In genomic region chr3:146107921-146108571, GRCm38 (mm10) we compare ENCODE assay signal across 8 mouse cellular contexts. TPM values are rescaled to one million over a fixed set of nuclear protein-coding genes. Genes with fewer than 3 reads are reported as not detected.
DNase-seq lines count a peak whose midpoint lies in the region; ATAC-seq and TF ChIP-seq lines count a peak whose summit lies in the region.

Gene Wdr63, minus strand, starts transcription at chr3:146108130.

- H3K27ac ChIP-seq in CH12.LX (ENCODE audit: insufficient read depth, low read depth), result no peak within 1 kb of the TSS
- no peak within 1 kb of the TSS for H3K27ac ChIP-seq in embryonic facial prominence, embryonic 15.5 days (replicated peaks)
- H3K27ac ChIP-seq in liver, embryonic 14.5 days, result no peak within 1 kb of the TSS

- H3K79me2 ChIP-seq in CH12.LX (replicated peaks; ENCODE audit: control insufficient read depth, extremely low read depth, insufficient read depth, poor library complexity, severe bottlenecking), result no peaks in the 10 kb centered on the region

- 11% methylated on average over 18 of the region's 18 CpGs for WGBS in embryonic facial prominence, embryonic 15.5 days
- 17% methylated on average over 18 of the region's 18 CpGs for WGBS in large intestine, adult 2 months
- 13% methylated on average over 18 of the region's 18 CpGs for WGBS in liver, embryonic 14.5 days (ENCODE audit: insufficient replicate concordance)

- H3K36me3 ChIP-seq in CH12.LX (replicated peaks in 1 of 2; ENCODE audit: control insufficient read depth in 1 of 2, insufficient read depth in 1 of 2, low read length in 1 of 2), result no peaks in the 10 kb centered on the region
- H3K36me3 ChIP-seq in embryonic facial prominence, embryonic 15.5 days, result no peaks in the 10 kb centered on the region
- no peaks in the 10 kb centered on the region for H3K36me3 ChIP-seq in liver, embryonic 14.5 days (replicated peaks; ENCODE audit: control insufficient read depth, insufficient read depth, low read depth)

- peak within 1 kb of the TSS; percentile 17; the same call in 1 of the 2 replicates for H3K9ac ChIP-seq in CH12.LX (ENCODE audit: insufficient read depth, low read depth)
- H3K9ac ChIP-seq in embryonic facial prominence, embryonic 15.5 days, result peak within 1 kb of the TSS; percentile 26; the same call in 1 of the 2 replicates
- no peak within 1 kb of the TSS for H3K9ac ChIP-seq in liver, embryonic 14.5 days (replicated peaks)

- ATAC-seq in embryonic facial prominence, embryonic 15.5 days (ENCODE audit: insufficient number of reproducible peaks, low FRiP score, low TSS enrichment, low read depth), result peak; percentile 93
- ATAC-seq in liver, embryonic 14.5 days (ENCODE audit: insufficient read depth), result peak; percentile 76

- DNase-seq in CH12.LX (ENCODE audit: extremely low read depth), result no peak
- DNase-seq in adrenal gland, postnatal 36 days, result peak; percentile 57 to 58
- peak; percentile 15 to 32 for DNase-seq in heart, postnatal 36 days
- peak; percentile 37 for DNase-seq in large intestine, adult 2 months (ENCODE audit: low read depth, low spot score)
- DNase-seq in liver, embryonic 14.5 days (ENCODE audit: low read depth in 3 of 3, low spot score in 3 of 3), result peak; percentile 52 to 58 (median 53)
- DNase-seq in neural tube, embryonic 10.5 days (ENCODE audit: extremely low spot score, low spot score), result peak; percentile 52
- peak; percentile 54 for DNase-seq in thymus, postnatal 25 days

- H3K4me1 ChIP-seq in CH12.LX (ENCODE audit: control insufficient read depth in 1 of 2, insufficient read depth in 2 of 2), result peaks cover 6 to 15% of the 10 kb centered on the region in 2 experiments
- H3K4me1 ChIP-seq in embryonic facial prominence, embryonic 15.5 days, result peaks cover 4% of the 10 kb centered on the region; the same call in 1 of the 2 replicates
- 0 out of 4 replicates have a peak, but pooled peaks cover 0 to 2% of the 10 kb centered on the region in 2 experiments for H3K4me1 ChIP-seq in liver, embryonic 14.5 days (replicated peaks; ENCODE audit: control insufficient read depth in 2 of 2, insufficient read depth in 2 of 2, low read length in 1 of 2)

- peaks cover 13% of the 10 kb centered on the region for H3K9me3 ChIP-seq in CH12.LX (replicated peaks; ENCODE audit: low read length)
- H3K9me3 ChIP-seq in embryonic facial prominence, embryonic 15.5 days (replicated peaks), result no peaks in the 10 kb centered on the region
- H3K9me3 ChIP-seq in liver, embryonic 14.5 days (ENCODE audit: control insufficient read depth, low read length), result peaks cover 2% of the 10 kb centered on the region; the same call in 1 of the 2 replicates

- no peaks in the 10 kb centered on the region for H3K27me3 ChIP-seq in CH12.LX (replicated peaks)
- H3K27me3 ChIP-seq in embryonic facial prominence, embryonic 15.5 days, result no peaks in the 10 kb centered on the region
- H3K27me3 ChIP-seq in liver, embryonic 14.5 days (ENCODE audit: control insufficient read depth, insufficient read depth, low read length), result no peaks in the 10 kb centered on the region; the same call in none of the 2 replicates

- dilution Hi-C loops in CH12.LX (cut with MboI; ENCODE audit: extremely low pct_ligation_motif_present, extremely low pct_unique_long_range_greater_than_20kb, low sequenced_read_pairs), result no loop called here

- in situ Hi-C loops in CH12.LX (cut with MboI; ENCODE audit: low pct_ligation_motif_present, low pct_unique_long_range_greater_than_20kb, low sequenced_read_pairs), result no loop called here

- no peak for TF ChIP-seq POLR2A in CH12.LX (IDR thresholded peaks at IDR 0.05; ENCODE audit: low read depth, low read length)

- intact Hi-C loops in heart, postnatal 36 days (cut with DNase I), result no loop called here

- no peak for TF ChIP-seq EP300 in CH12.LX (IDR thresholded peaks at IDR 0.05; ENCODE audit: low read length)
- no peak for TF ChIP-seq EP300 in liver, embryonic 14.5 days (IDR thresholded peaks at IDR 0.05; ENCODE audit: low read depth)

- H3K4me3 ChIP-seq in CH12.LX (replicated peaks in 1 of 3; ENCODE audit: low read depth in 2 of 3, low read length in 2 of 3, poor library complexity in 1 of 3), result peak within 1 kb of the TSS in 2 of 3 experiments; percentile 15 to 51
- peak within 1 kb of the TSS; percentile 44 for H3K4me3 ChIP-seq in embryonic facial prominence, embryonic 15.5 days (replicated peaks)
- H3K4me3 ChIP-seq in liver, embryonic 14.5 days (ENCODE audit: insufficient read depth in 1 of 2, low read depth in 2 of 2, low read length in 2 of 2), result peak within 1 kb of the TSS; percentile 42 to 52

- TF ChIP-seq CTCF in CH12.LX (conservative IDR thresholded peaks at IDR 0.05 in 1 of 2, IDR thresholded peaks at IDR 0.05 in 1 of 2; ENCODE audit: low read depth in 2 of 2, low read length in 2 of 2), result no peak
- TF ChIP-seq CTCF in liver, embryonic 14.5 days (IDR thresholded peaks at IDR 0.05; ENCODE audit: low read depth), result no peak

- no peak for TF ChIP-seq RAD21 in CH12.LX (IDR thresholded peaks at IDR 0.05; ENCODE audit: low read depth, low read length)

- H3K4me2 ChIP-seq in CH12.LX (ENCODE audit: insufficient read depth, low read depth, poor library complexity, severe bottlenecking), result peak within 1 kb of the TSS; percentile 99
- H3K4me2 ChIP-seq in embryonic facial prominence, embryonic 15.5 days (replicated peaks), result peak within 1 kb of the TSS; percentile 77
- peak within 1 kb of the TSS; percentile 65 for H3K4me2 ChIP-seq in liver, embryonic 14.5 days (ENCODE audit: low read depth)

TF ChIP-seq in CH12.LX, 34 proteins besides CTCF, POLR2A, EP300 and RAD21:
- TF ChIP-seq ELF1 (IDR thresholded peaks at IDR 0.05; ENCODE audit: low read depth, low read length) (no peak), USF1 (IDR thresholded peaks at IDR 0.05; ENCODE audit: low read depth, low read length) (no peak), MAX (IDR thresholded peaks at IDR 0.05; ENCODE audit: low read length) (no peak), JUN (IDR thresholded peaks at IDR 0.05; ENCODE audit: insufficient read depth, low read depth, low read length) (peak; percentile 41; the same call in 1 of the 2 replicates), IRF4 (IDR thresholded peaks at IDR 0.05; ENCODE audit: low read depth, low read length) (peak; percentile 29; the same call in 1 of the 2 replicates), ZMIZ1 (IDR thresholded peaks at IDR 0.05; ENCODE audit: low read depth, low read length) (no peak), HCFC1 (IDR thresholded peaks at IDR 0.05; ENCODE audit: low read depth, low read length) (no peak), MAFK (IDR thresholded peaks at IDR 0.05; ENCODE audit: insufficient replicate concordance, low read length) (no peak), ZNF384 (IDR thresholded peaks at IDR 0.05; ENCODE audit: low read depth, low read length) (peak; percentile 99), USF2 (conservative IDR thresholded peaks at IDR 0.05; ENCODE audit: low read depth, low read length) (0 out of 2 replicates have a peak, but pooled peaks have one; percentile 4), ZC3H11A (IDR thresholded peaks at IDR 0.05; ENCODE audit: low read depth, low read length) (no peak), CHD2 (IDR thresholded peaks at IDR 0.05; ENCODE audit: low read length) (peak; percentile 92), MXI1 (IDR thresholded peaks at IDR 0.05; ENCODE audit: low read depth, low read length) (peak; percentile 88), SIN3A (IDR thresholded peaks at IDR 0.05; ENCODE audit: low read length) (peak; percentile 95), KAT2A (IDR thresholded peaks at IDR 0.05; ENCODE audit: insufficient replicate concordance, low read length) (no peak), MEF2A (IDR thresholded peaks at IDR 0.05; ENCODE audit: borderline replicate concordance, low read depth, low read length) (no peak), JUND (conservative IDR thresholded peaks at IDR 0.05; ENCODE audit: low read depth, low read length) (peak; percentile 75)

RNA-seq across cellular contexts. Expression of gene Wdr63, which starts in this region (rescaled TPM):
- total RNA-seq in CH12.LX (2012; rRNA removed) (not detected in 2 replicates), CH12.LX (2014; rRNA removed) (not detected in 2 replicates)
- not detected in 2 replicates for polyA plus RNA-seq in CH12.LX (2012; ENCODE audit: insufficient read length, low read depth)
- total RNA-seq in adrenal gland, postnatal 36 days (2021), result under 1 TPM in 1 of 2 experiments, not detected in 1; 0.26 TPM
- polyA plus RNA-seq in embryonic facial prominence, embryonic 15.5 days (2015; fragmentation: Nextera tagmentation; extraction: Ambion mirVana), result 2.6 and 8.3 TPM in 2 replicates
- total RNA-seq in heart, postnatal 36 days (2021), result not detected
- 0.15 TPM in 1 of 2 replicates, not detected in the other for polyA plus RNA-seq in large intestine, adult 2 months (2012; rRNA removed)
- polyA plus RNA-seq in liver, embryonic 14.5 days (2012; rRNA removed), result 0.04 TPM in 1 of 2 replicates, not detected in the other
- 0.15 and 0.32 TPM in 2 replicates for polyA plus RNA-seq in liver, embryonic 14.5 days (2014; fragmentation: Nextera tagmentation; extraction: Ambion mirVana)

Comparison
In these comparisons a context has a peak if more than half of its experiments do, and no peak if none do; other contexts are left out.
1. Peak in DNase-seq in adrenal gland, postnatal 36 days; RNA of the gene not detected or under 1 TPM.
2. Peak in DNase-seq in heart, postnatal 36 days; RNA of the gene not detected or under 1 TPM.
3. Peak in DNase-seq in large intestine, adult 2 months; RNA of the gene not detected or under 1 TPM.
4. Peak in DNase-seq, ATAC-seq, H3K4me3 ChIP-seq and H3K4me2 ChIP-seq in liver, embryonic 14.5 days; RNA of the gene not detected or under 1 TPM.